Mouse (Mus musculus): ENCODE measurements around the gene Rnf2. TPM values are rescaled to one million over a fixed set of nuclear protein-coding genes. Genes with fewer than 3 reads are reported as not detected.
"Not testable (repeated sequence)": the region's sequence is repeated elsewhere in the genome, so short reads cannot be mapped to it uniquely, and the experiment has no call there.

The Rnf2 gene
- polyA plus RNA-seq, 1 experiment from 2014 or later = 81.6 TPM

- 57% methylated on average over 6 of the region's 6 CpGs for WGBS
- ATAC-seq = no peak
- H3K4me3 ChIP-seq (ENCODE audit: low read length) = no peak overlapping the region
- H3K4me2 ChIP-seq (ENCODE audit: low read length) = no peak overlapping the region
- H3K9ac ChIP-seq (ENCODE audit: low read depth, low read length) = no peak overlapping the region
- H3K9me3 ChIP-seq (ENCODE audit: control insufficient read depth, low read length) = no peaks in the 10 kb centered on the region
- no peak overlapping the region for H3K27ac ChIP-seq (ENCODE audit: low read depth, low read length)
- H3K27me3 ChIP-seq (replicated peaks; ENCODE audit: control insufficient read depth, insufficient read depth, low read length) = no peaks in the 10 kb centered on the region
- H3K4me1 ChIP-seq (ENCODE audit: control insufficient read depth, insufficient read depth, low read depth, low read length) = peaks cover 17% of the 10 kb centered on the region
- no peaks in the 10 kb centered on the region for H3K36me3 ChIP-seq (ENCODE audit: control insufficient read depth, insufficient read depth, low read length)
Measured at GRCm38 (mm10) chr1:151494711-151495110, 6.0 kb downstream of the Rnf2 start.

DNA sequence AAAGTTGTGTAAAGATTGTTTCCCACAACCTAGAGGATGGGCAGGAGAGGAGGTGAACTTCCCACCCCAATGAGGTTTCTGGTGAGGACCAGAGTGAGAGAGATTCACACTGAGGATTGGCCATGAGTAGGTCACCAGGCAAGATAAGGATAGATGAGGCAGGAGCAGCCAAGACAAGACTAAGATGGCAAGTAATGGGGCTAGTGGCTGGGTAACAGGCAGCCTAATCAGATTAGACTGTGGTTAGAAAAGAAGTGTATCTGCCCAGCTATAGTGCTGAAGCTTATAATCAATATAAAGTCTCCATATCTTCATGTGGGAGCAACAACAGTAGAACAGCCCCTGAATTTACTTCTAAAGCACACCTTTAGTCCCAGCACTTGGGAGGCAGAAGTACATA, 6.9 kb downstream of the Rnf2 start:
- Histone ChIP-seq H3K9ac (ENCODE audit: low read depth, low read length) (no peak overlapping the region), H3K4me2 (ENCODE audit: low read length) (no peak overlapping the region), H3K36me3 (ENCODE audit: control insufficient read depth, insufficient read depth, low read length) (no peaks in the 10 kb centered on the region), H3K4me3 (ENCODE audit: low read length) (no peak overlapping the region), H3K27ac (ENCODE audit: low read depth, low read length) (no peak overlapping the region), H3K4me1 (ENCODE audit: control insufficient read depth, insufficient read depth, low read depth, low read length) (peaks cover 15% of the 10 kb centered on the region), H3K27me3 (replicated peaks; ENCODE audit: control insufficient read depth, insufficient read depth, low read length) (no peaks in the 10 kb centered on the region), H3K9me3 (ENCODE audit: control insufficient read depth, low read length) (no peaks in the 10 kb centered on the region)
- ATAC-seq = no peak

GRCm38 (mm10) chr1:151492419-151492818, 8.3 kb downstream of the Rnf2 start:
- no peak overlapping the region for H3K9ac ChIP-seq (ENCODE audit: low read depth, low read length)
- no peaks in the 10 kb centered on the region for H3K27me3 ChIP-seq (replicated peaks; ENCODE audit: control insufficient read depth, insufficient read depth, low read length)
- WGBS = 29% methylated on average over 1 of the region's 1 CpGs
- H3K4me1 ChIP-seq (ENCODE audit: control insufficient read depth, insufficient read depth, low read depth, low read length) = peaks cover 6% of the 10 kb centered on the region
- no peak for ATAC-seq
- no peak overlapping the region for H3K4me3 ChIP-seq (ENCODE audit: low read length)
- H3K4me2 ChIP-seq (ENCODE audit: low read length) = no peak overlapping the region
- no peaks in the 10 kb centered on the region for H3K36me3 ChIP-seq (ENCODE audit: control insufficient read depth, insufficient read depth, low read length)
- H3K27ac ChIP-seq (ENCODE audit: low read depth, low read length) = no peak overlapping the region
- no peaks in the 10 kb centered on the region for H3K9me3 ChIP-seq (ENCODE audit: control insufficient read depth, low read length)

DNA sequence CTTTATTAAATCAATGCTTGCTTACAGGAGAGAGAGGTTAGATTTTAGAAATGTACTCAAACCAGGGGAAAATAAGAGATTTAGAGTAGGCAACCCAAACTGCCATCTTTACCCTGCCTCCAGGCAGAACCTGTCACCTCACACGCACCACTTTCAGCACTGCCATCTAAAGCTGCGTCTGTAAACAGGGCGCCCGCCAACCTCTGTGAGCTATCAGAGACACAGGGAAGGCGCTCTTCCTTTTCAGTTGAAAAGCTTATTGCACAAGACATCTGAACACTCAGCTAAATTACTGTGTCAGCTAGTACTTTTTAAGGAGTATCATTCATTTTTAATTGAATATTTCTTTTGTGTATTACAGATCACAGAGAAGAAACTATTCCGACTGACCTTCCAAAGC, 10.9 kb downstream of the Rnf2 start:
- Histone ChIP-seq H3K27me3 (replicated peaks; ENCODE audit: control insufficient read depth, insufficient read depth, low read length) (no peaks in the 10 kb centered on the region), H3K9me3 (ENCODE audit: control insufficient read depth, low read length) (no peaks in the 10 kb centered on the region), H3K4me2 (ENCODE audit: low read length) (no peak overlapping the region), H3K9ac (ENCODE audit: low read depth, low read length) (no peak overlapping the region), H3K4me1 (ENCODE audit: control insufficient read depth, insufficient read depth, low read depth, low read length) (peaks cover 2% of the 10 kb centered on the region; the same call in 1 of the 2 replicates), H3K4me3 (ENCODE audit: low read length) (no peak overlapping the region), H3K36me3 (ENCODE audit: control insufficient read depth, insufficient read depth, low read length) (no peaks in the 10 kb centered on the region), H3K27ac (ENCODE audit: low read depth, low read length) (no peak overlapping the region)
- WGBS = 78% methylated on average over 6 of the region's 6 CpGs
- ATAC-seq = no peak

DNA sequence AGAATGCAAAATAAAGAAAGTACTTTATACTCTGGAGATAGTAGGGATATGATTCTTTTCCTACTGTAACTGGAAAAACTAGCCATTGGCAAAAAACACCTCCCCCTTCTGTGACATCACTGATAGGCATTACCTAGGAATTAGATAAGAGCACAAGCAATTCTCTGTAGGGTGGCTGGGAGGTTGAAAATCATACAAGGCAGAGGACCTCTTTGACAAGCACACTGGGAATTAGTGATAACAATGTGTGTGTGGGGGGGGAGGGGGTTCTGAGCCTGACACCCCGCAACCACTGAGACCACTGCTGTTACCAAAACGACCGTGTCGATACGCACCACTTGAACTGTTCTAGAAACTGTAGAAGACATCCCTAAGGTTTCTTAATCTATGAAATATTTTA, 16.0 kb downstream of the Rnf2 start:
- WGBS = 69% methylated on average over 5 of the region's 5 CpGs
- no peaks in the 10 kb centered on the region for H3K27me3 ChIP-seq (replicated peaks; ENCODE audit: control insufficient read depth, insufficient read depth, low read length)
- H3K27ac ChIP-seq (ENCODE audit: low read depth, low read length) = no peak overlapping the region
- no peaks in the 10 kb centered on the region for H3K9me3 ChIP-seq (ENCODE audit: control insufficient read depth, low read length)
- no peak overlapping the region for H3K9ac ChIP-seq (ENCODE audit: low read depth, low read length)
- no peak for ATAC-seq
- no peaks in the 10 kb centered on the region for H3K36me3 ChIP-seq (ENCODE audit: control insufficient read depth, insufficient read depth, low read length)
- H3K4me2 ChIP-seq (ENCODE audit: low read length) = no peak overlapping the region
- no peaks in the 10 kb centered on the region for H3K4me1 ChIP-seq (ENCODE audit: control insufficient read depth, insufficient read depth, low read depth, low read length)
- no peak overlapping the region for H3K4me3 ChIP-seq (ENCODE audit: low read length)

DNA sequence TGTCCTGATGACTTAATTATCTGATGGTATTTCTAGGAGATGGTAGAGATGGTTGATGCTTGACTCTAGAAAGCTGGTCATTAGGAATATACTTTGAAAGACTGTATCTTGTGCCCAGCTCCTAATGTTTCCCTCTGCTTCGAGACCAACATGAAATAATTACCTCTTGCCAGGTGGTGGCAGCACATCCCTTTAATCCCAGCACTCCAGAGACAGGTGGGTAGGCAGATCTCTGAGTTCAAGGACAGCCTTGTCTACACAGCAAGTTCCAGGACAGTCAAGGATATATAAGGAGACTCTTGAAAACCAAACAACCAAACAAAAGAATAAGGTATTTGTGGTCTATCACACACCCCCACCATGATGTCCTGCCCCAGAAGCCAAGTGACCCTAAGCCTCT, 17.2 kb downstream of the Rnf2 start:
- Histone ChIP-seq H3K27ac (ENCODE audit: low read depth, low read length) (no peak overlapping the region), H3K27me3 (replicated peaks; ENCODE audit: control insufficient read depth, insufficient read depth, low read length) (no peaks in the 10 kb centered on the region), H3K4me2 (ENCODE audit: low read length) (no peak overlapping the region), H3K9me3 (ENCODE audit: control insufficient read depth, low read length) (no peaks in the 10 kb centered on the region), H3K9ac (ENCODE audit: low read depth, low read length) (no peak overlapping the region), H3K4me1 (ENCODE audit: control insufficient read depth, insufficient read depth, low read depth, low read length) (no peaks in the 10 kb centered on the region), H3K4me3 (ENCODE audit: low read length) (no peak overlapping the region), H3K36me3 (ENCODE audit: control insufficient read depth, insufficient read depth, low read length) (no peaks in the 10 kb centered on the region)
- WGBS = 84% methylated on average over 1 of the region's 1 CpGs
- ATAC-seq = no peak

- H3K9ac ChIP-seq (ENCODE audit: low read depth, low read length) = no peak overlapping the region
- no peak overlapping the region for H3K27ac ChIP-seq (ENCODE audit: low read depth, low read length)
- no peaks in the 10 kb centered on the region for H3K27me3 ChIP-seq (replicated peaks; ENCODE audit: control insufficient read depth, insufficient read depth, low read length)
- no peaks in the 10 kb centered on the region for H3K9me3 ChIP-seq (ENCODE audit: control insufficient read depth, low read length)
- H3K36me3 ChIP-seq (ENCODE audit: control insufficient read depth, insufficient read depth, low read length) = no peaks in the 10 kb centered on the region
- no peak for ATAC-seq
- no peak overlapping the region for H3K4me3 ChIP-seq (ENCODE audit: low read length)
- WGBS = 96% methylated on average over 1 of the region's 1 CpGs
- H3K4me1 ChIP-seq (ENCODE audit: control insufficient read depth, insufficient read depth, low read depth, low read length) = no peaks in the 10 kb centered on the region
- H3K4me2 ChIP-seq (ENCODE audit: low read length) = no peak overlapping the region
Measured at GRCm38 (mm10) chr1:151482497-151482896, 18.3 kb downstream of the Rnf2 start.

DNA sequence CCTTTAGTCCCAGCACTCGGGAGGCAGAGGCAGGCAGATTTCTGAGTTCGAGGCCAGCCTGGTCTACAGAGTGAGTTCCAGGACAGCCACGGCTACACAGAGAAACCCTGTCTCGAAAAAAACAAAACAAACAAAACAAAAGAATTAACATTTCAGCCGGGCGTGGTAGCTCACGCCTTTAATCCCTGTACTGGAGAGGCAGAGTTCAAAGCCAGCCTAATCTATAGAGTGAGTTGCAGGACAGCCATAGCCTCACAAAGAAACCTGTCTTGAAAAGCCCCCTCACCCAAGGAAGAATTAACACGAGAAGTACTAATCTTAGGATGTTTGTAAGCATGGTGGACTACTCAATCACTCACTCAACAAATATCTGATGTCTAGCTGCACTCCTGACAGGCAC, 28.4 kb downstream of the Rnf2 start:
- 92% methylated on average over 8 of the region's 8 CpGs for WGBS
- not testable (repeated sequence) for H3K27ac ChIP-seq (ENCODE audit: low read depth, low read length); H3K9ac ChIP-seq (ENCODE audit: low read depth, low read length); H3K4me2 ChIP-seq (ENCODE audit: low read length); H3K27me3 ChIP-seq (replicated peaks; ENCODE audit: control insufficient read depth, insufficient read depth, low read length); H3K4me3 ChIP-seq (ENCODE audit: low read length); H3K4me1 ChIP-seq (ENCODE audit: control insufficient read depth, insufficient read depth, low read depth, low read length); H3K9me3 ChIP-seq (ENCODE audit: control insufficient read depth, low read length); ATAC-seq
- peaks cover 33% of the 10 kb centered on the region for H3K36me3 ChIP-seq (ENCODE audit: control insufficient read depth, insufficient read depth, low read length)

GRCm38 (mm10) chr1:151471429-151471828, 29.3 kb downstream of the Rnf2 start:
- H3K4me2 ChIP-seq (ENCODE audit: low read length) = no peak overlapping the region
- H3K4me1 ChIP-seq (ENCODE audit: control insufficient read depth, insufficient read depth, low read depth, low read length) = no peaks in the 10 kb centered on the region
- H3K9ac ChIP-seq (ENCODE audit: low read depth, low read length) = no peak overlapping the region
- H3K27ac ChIP-seq (ENCODE audit: low read depth, low read length) = no peak overlapping the region
- no peak overlapping the region for H3K4me3 ChIP-seq (ENCODE audit: low read length)
- WGBS = 42% methylated on average over 7 of the region's 7 CpGs
- H3K9me3 ChIP-seq (ENCODE audit: control insufficient read depth, low read length) = no peaks in the 10 kb centered on the region
- peaks cover 30% of the 10 kb centered on the region for H3K36me3 ChIP-seq (ENCODE audit: control insufficient read depth, insufficient read depth, low read length)
- no peak for ATAC-seq
- no peaks in the 10 kb centered on the region for H3K27me3 ChIP-seq (replicated peaks; ENCODE audit: control insufficient read depth, insufficient read depth, low read length)

DNA sequence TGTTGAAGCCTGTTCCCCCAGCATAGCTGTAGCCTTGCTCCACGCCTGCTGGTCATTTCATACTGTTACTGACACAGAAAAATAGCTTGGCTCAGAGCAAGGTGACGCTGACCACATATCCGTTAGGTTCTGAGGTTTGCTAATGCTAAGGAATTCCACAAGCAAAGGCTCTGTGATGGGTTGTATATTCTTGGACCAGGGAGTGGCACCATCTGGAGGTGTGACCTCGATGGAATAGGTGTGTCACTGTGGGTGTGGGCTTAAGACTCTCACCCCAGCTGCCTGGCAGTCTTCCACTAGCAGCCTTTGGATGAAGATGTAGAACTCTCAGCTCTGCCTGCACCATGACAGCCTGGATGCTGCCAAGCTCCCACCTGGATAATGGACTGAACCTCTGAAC, 34.2 kb downstream of the Rnf2 start:
- no peak overlapping the region for H3K4me2 ChIP-seq (ENCODE audit: low read length)
- ATAC-seq = peak; percentile 50
- peaks cover 6% of the 10 kb centered on the region; the same call in 1 of the 2 replicates for H3K36me3 ChIP-seq (ENCODE audit: control insufficient read depth, insufficient read depth, low read length)
- no peaks in the 10 kb centered on the region for H3K4me1 ChIP-seq (ENCODE audit: control insufficient read depth, insufficient read depth, low read depth, low read length)
- H3K9me3 ChIP-seq (ENCODE audit: control insufficient read depth, low read length) = no peaks in the 10 kb centered on the region
- WGBS = 88% methylated on average over 4 of the region's 4 CpGs
- H3K4me3 ChIP-seq (ENCODE audit: low read length) = no peak overlapping the region
- no peak overlapping the region for H3K9ac ChIP-seq (ENCODE audit: low read depth, low read length)
- H3K27ac ChIP-seq (ENCODE audit: low read depth, low read length) = no peak overlapping the region
- H3K27me3 ChIP-seq (replicated peaks; ENCODE audit: control insufficient read depth, insufficient read depth, low read length) = no peaks in the 10 kb centered on the region
